Mouse (Mus musculus) urinary bladder, postnatal 4 days (tissue): ENCODE results near the gene Rpl18a.
"Not testable (repeated sequence)": the region's sequence is repeated elsewhere in the genome, so short reads cannot be mapped to it uniquely, and the experiment has no call there.

Source experiments
- DNase-seq, 2 experiments: peaks; one replicate each; pipeline ENCODE4 v3.0.0; 2021 to 2022; ENCODE audit warnings: low spot score in 2 of 2

The Rpl18a gene

DNA sequence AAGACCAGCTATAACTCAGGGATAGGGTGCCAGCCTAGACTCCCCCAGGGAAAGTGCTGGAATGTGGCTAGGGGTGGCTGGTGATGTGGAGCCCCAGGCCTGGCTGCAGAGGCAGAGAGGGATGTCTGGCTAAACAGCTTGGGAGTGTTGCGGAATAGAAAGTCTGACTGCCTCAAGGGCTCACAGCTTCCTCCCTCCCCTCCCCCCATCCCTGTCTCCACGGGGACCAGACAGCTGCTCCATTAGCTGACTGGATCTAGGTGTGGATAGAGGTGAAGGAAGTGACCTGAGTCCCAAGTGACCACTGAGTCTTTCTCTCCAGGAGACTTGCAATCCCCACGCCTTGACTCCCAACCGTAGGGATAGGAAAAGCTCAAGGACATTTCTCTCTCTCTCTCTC, 5.9 kb upstream of the Rpl18a start:
- no peak for DNase-seq

DNA sequence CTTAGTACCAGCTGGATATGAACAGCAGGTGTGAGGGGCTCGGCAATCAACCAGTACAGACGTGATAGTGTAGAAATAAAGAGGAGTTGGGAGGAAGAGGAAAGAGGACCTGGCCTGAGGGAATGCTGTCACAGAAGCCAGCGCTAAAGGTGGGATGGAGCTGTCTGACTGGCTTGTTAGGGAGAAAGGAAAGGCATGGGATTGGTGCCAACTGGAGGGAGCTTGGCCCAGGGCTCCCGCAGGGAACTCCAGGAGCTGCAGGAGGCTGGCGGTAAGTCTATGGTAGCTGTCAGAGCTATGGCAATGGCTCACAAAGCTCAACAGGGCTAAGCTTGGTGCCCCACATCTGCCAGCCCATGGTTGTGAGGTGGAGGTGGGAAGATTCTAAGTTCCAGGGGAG, 5.0 kb upstream of the Rpl18a start:
- DNase-seq: no peak

DNA sequence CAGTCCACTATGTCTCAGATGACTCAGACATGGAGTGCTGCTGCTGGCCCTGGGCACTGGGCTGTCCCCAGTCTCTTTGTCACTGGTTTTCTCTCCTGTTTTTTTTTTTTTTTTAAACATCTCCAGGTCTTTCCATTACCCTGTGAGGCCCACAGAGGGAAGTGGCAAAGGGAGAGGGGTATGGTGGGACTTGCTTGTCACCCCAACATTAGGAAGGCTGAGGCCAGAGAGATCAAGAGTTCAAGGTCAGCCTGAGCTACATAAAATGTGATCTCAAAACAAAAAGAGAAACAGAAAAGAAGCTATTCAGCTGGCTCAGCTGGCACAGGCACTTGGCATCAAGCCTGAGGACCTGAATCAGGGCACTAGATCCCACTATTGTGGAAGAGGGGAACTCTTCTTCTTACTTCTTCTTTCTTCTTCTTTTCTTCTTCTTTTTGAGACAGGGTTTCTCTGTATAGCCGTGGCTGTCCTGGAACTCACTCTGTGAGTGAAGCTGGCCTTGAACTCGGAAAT, 3.7 kb upstream of the Rpl18a start:
- no peak for DNase-seq

DNA sequence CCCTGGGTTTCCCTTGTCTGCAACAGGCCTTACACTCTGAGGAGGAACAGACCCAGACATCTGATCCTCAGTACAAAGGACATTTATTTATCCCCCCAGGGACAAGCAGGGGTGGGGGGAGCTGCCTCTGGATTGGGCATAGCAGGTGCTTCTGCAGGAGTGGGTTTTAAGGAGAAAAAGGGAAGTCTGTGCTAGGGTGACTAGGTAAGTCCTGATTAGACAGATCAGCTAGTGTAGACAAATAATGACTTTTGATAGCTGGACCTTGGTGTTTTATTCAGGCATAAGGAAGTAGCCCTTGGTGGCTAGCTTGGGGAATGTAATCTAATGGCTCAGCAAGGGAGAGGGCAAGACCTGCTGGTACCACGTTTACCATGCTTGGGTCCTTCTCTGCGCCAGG, 2.0 kb upstream of the Rpl18a start:
- no peak for DNase-seq

DNA sequence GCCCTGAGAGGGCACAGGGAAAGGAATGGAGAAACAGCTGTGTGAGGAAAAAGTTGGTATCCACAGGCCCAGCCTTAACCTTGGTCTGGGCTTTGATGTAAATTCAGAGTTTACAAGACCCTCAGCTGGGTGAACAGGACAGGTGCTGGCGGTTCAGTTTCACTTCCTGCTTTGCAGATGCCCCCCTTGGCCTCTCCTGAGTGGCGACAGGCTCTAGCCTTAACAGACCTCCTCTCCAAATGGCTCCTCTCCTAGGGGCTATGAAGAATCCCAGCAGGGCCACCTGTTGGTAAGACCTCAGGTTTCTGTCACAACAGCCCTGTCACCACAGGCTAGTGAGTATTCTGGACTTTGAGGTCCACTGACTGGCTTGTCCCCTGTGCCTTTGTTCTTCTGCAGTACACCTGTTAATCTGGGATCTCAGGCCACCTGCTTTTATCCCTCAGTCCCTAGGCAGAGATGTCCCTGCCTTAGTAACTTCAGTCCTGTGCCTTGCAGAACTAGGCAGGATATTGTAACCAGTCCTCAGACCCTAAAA, 1.5 kb upstream of the Rpl18a start:
- DNase-seq: no peak

DNA sequence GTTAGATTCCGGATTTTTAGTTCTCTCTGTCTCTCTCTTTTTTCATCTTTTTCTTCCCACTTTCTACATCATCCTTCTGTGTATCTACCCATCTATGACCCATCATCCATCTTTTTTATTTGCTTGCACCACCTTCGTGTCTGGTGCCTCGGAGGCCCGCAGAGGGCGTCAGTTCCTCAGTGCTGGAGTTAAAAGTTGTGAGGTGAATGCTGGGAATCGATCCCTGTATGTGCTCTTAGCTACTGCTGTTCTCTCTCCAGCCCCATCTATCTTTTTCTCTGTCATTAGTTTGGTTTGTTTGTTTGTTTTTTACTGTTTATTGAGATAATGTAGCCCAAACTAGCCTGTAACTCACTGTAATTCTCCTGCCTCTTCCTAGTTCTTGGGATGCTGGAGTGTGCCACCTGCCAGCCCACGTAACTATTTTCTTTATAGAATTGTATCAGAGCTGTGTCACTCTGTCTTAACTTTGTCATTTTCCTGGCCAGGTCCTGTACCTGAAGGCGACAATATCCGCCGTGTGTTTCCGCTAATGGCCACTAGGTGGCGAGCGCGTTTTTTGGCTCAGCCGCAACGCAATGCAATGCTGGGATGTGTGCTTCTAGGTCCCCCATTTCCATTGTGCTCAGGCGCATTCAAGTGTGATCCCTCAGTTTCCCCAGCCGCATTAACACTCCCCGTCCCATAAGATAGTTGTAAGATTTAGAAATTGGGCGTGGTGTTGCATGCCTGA, 635 bp upstream of the Rpl18a start:
- DNase-seq: peak; percentile 75 to 88

DNA sequence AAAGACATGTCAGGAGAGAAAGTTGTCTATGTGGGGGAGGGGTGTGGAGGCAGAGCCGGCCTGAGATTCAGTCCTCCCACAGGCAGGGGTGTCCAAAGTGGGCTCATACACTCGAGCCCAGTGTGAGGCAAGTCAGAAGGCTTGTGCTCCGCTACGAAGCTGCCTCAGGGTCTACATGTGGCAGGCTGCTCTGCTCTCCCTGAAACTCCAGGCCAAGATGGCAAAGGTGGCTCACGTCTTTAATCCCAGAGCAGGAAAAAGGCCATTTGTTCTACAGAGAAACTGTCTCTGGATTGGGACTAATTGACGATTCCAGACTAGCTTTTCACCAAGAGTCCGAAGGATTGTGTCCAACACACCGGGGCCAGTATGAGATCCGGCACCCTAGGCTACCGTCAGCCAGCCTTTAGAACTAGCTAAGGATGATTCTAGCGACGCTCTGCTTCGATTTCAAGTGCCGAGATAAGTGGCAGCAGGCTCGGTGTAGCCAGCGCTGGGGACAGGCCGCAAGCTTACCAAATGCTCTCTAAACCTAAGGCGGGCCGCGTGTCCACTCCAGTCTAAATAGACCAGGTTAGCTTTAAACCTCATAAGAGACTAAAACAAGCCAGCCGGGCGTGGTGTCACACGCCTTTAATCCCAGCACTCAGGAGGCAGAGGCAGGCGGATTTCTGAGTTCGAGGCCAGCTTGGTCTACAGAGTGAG, 744 bp downstream of the Rpl18a start:
- DNase-seq: no peak

DNA sequence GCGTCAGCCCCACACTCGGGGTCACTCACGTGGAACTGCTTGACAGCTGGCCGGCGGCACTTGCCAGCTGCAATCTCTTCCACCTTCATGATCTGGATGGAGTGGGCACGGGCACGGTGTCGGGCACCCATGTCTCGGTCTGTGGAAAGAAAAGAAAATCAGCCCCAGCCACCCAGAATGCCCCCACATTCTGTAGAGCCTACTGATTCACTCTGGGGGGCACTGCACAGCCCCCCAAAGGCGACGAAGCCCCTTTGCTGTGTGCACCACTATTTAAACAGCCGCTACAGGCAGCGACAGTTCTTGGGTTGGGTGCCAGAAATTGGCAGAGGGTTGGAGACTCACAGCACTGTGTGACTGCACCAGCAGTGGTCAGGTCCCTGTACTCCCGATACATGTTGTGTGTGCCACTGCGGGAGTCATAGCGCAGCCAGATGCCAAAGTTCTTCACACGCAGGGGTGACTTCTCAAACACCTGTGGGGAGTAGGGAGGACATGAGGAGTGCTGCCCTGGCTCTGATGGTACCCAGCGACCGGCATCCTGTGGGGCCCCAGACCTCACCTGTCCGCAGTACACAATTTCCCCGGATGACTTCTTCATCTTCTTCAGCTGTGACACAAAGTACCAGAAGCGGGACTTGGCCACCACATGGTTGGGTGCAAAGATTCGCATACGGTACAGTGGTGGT, 1.5 kb downstream of the Rpl18a start:
- not testable (repeated sequence) for DNase-seq

DNA sequence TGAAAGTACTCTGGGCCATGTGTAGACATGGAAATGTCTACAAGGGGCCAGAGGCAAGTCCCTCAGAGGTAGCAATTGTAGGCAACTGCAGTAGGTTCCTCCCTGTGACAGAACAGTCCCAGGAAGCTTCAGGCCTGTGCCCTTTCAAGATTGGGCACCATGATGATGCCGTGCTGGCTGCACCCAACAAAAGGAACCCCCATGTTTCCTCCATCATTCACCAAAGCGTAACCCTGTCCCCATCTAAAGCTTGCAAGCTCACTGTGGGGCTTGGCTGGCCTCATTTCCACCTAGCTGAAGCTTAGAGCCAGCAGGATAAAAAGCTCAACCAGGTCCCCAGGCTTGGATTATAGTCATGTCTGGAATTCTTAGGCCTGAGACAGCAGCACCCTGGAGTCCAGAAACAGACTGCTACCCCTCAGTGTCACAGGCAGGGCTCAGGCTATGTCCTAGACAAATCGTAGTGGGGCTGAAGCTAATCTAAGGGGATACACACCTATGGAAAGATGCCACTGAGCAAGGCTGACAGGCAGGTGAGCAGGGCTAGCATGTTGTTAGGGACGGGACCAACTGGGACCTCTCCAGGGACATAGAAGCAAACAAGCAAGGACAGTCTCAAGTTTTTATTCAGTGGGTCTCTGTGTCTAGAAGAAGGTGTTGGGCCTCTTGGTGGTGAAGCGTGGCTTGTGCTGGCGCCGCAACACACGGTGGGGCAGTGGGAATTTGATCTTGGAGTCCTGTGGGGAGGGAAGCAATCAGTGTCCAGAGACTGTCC, 2.3 kb downstream of the Rpl18a start:
- DNase-seq: no peak

DNA sequence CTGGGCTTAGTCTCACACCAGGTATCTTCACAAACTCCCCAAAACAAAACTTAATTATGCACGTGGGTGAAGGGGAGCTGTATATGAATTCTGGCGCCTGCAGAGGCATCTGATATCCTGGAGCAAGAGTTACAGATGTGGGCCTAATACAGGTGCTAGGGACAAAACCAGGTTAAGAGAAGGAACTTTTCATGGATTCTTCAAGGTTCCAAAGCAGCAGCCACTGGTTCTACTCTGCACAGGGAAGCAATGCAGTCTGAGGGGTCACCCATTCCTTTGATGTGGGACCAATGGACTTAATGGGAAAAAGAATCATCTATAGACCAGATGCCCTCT, 2.9 kb downstream of the Rpl18a start:
- DNase-seq: no peak

DNA sequence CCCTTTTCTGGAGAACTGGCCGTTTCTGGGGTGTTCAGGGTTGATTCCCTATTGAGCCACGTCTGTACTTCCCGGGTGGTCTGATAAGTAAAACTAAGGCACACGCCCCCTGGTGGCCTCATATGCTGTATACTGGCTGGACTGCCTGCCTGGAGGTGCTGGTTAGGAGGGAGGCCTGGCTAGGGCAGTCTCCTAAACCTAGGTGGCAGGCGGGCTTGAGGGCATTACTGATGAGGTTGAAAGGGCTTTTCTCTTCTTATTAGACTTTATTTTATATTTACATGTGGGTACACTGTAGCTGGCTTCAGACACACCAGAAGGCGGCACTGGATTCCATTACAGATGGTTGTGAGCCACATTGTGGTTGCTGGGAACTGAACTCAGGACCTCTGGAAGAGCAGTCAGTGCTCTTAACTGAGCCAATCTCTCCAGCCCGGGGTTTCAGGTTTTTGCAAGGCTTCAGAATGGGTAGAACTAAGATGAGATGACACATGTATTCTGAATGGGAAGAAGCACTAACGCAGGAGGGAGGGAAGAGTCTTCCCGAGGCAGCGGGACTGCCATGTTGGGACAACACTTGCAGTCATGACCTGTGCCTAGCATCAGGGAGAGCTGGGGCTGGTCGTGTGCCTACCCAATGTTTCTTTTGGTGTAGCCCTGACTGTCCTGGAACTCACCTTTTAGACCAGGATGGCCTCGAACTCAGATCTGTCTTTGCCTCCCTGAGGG, 3.4 kb downstream of the Rpl18a start:
- peak; percentile 66 to 82 for DNase-seq

DNA sequence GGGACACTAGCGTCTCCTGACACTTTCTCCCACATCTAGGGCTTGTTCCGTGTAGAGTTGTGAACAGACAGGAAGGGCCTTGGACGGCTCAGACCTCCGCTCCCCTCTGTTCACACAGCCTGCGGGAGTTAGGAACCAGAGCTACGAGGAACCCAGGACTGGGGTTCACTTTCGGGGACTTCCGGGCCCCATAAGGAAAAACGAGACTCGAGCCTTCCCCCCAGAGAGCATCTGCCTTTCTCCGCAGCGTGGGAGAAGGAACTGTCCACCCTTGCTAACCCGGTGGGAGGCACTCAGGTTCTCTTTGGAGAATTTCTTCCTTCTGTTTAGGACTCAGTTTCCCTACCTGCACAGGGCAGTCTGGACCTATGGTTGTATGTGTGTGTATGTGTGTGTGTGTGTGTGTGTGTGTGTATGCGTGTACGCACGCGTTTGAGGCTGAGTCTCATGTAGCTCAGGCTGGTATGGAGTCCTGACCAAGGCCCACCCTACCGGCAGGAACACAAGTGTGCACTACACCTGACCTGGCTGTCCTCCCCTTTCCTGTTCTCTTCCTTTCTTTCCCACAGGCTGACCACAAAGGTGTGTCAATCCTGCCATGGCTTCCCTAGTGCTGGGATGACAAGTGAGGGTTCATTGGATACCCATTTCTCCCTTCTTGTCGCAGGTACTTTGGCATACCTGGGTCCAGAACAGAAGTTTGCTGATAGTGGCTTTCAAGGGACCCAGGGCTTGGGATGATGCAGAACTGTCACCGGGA, 4.1 kb downstream of the Rpl18a start:
- DNase-seq: no peak

DNA sequence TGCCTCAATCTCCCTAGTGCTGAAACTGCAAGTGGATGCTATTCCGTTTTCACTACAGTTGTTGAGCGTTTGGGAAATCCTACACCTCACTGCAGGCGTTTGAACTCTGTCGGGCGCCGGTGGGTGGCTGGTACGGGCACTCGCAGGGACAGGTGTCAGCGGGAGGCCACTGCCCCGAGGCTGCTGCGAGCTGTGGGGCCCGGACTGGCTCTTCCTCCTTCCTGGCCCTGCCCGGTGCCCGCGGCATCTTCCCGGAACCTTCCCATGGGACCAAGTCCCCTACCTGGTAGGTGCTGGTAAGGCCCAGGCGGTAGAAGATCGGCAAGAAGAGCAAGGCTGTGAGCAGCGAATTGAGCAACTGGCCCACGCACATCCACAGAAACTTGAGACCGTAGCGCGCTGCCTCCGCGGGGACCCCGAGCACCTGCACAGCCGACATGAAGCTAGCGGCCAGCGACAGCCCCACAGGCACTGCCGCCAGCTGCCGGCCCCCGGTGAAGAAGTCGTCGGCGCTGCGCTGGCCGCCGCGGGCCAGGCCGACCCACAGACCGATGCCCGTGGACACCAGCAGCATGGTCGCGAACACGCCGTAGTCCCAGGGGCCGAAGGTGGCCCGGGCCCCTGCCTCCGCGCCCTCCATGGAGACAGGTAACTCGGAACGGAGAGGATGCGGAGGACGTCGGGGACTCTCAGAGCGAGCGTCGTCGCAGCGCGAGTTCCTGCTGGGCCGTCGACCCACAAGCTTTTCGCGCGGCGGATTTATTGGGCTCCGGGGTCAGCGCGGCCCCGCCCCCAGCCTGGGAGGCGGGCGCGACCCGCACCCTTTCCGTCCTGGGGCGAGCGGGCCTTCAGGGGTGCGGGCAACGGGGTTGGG, 5.0 kb downstream of the Rpl18a start, which contains the start of gene Slc5a5:
TSS of gene Slc5a5 (minus strand) at position 736 of the 874 bp plus-strand sequence.
- no peak for DNase-seq

DNA sequence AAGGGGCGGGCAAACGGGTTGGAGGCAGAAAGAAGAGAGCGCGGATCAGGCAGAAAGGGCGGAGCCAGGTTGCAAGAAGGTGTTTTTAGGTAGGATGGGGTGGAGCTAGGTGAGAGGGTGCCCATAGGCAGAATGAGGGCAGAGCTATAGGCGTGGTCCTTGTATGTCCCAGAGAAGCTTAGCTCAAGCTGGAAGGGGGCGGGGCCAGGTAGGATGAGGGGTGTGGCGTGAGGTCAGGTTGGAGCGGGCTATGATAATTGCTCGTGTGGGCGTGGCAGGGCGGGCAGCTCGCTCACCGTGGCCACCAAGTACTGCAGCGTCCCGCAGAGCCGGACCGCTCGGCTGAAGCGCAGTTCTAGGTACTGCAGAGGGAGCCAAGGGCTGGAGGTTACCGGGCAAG, 5.9 kb downstream of the Rpl18a start:
- no peak for DNase-seq

DNA sequence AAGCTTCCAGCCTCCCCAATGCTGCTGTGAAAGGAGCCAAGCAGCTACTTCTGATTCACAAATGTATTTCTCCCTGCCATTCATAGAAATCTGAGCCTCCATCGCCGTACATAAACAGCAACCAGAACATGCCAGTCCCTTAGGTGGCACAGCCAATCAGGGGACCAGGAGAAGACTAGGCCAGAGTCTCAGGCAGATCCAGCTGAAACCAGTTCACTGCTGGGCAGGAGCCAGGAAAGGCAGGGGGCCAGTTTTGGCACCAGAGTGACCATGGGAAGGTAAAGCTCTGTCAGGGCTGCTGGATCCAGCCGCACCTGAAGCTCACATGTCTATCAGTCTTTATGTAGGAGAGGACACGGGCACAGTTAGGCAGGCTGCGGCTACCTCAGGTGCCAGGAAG, 6.6 kb downstream of the Rpl18a start:
- DNase-seq: no peak

DNA sequence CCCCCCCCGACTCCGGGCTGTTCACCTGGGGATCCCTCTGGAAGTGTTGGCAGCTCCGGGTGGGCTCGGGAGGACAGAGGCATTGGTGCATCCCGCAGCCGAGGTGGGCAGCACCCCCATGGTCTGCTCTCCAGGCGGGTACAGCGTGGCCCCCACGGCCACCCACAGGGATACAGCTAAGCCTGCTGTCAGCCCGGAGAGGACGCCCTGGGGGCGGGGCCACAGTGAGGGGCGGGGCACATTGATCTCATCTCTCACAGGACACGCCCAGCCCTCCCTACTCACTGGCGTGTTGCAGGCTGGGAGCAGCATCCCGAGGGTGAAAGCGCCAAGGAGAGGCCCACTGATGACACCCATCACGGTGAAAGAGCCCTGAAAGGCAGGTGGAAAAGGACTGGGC, 9.5 kb downstream of the Rpl18a start:
- DNase-seq: no peak

DNA sequence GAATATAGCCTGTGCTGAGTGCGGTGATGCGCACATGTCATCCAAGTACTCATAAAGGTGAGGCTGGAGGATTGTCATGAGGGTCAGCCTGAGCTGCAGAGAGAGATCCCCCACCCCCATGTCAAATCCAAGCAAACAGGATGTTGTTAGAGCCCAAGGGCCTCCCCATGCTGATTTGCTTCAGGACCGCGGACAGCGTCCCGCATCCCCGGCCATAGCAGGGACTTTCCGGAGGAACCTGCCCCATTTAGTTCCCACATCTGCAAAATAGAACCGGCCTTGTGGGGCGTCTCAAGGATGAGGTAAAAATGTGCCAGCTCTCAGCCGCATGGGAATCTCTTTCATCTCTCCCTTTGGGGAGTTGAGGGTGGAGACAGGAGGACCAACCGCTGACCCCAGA, 11.6 kb downstream of the Rpl18a start:
- DNase-seq: no peak

DNA sequence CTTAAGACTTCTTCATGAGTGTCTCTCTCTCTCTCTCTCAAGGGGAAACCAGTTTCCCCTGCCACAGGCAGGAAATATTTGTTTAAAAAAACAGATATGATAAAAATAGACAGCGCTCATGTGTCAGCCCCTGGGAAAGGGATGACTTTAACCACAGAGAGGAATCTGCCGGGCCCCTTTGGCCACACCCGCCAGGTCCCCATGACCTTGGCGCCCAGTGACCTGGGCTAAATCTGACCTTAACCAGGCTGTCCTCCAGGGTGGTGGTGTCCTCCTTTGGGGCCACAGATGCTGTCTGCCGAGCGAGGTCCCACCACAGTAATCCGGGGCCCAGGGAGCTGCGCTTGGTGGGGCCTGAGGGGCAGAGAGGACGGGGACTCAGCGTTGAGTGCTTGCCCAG, 12.5 kb downstream of the Rpl18a start:
- DNase-seq: no peak

DNA sequence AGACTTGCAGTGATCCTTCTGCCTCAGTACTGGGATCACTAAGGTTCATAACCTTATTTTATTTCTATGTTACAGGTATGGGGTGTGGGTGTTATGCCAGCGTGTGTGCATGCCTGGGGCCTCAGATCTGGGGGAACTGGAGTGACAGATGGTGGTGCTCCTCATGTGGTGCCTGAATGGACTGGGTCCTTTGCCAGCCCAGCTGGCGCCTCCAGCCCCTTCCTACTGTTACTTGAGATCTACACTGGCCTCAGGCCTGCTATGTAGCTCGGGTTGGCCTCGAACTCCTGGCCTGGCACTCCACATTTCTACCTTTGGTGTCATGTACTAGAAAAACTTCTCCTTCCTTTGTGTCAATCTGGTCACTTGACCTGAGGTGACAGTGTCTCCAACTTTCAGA, 13.0 kb downstream of the Rpl18a start:
- no peak for DNase-seq
